Mouse (Mus musculus): Measurements from ENCODE around the gene Scgb2b26.

The Scgb2b26 gene

GRCm38 (mm10) chr7:33944940-33945339, at the start of gene Scgb2b26:
Gene Scgb2b26, minus strand, starts transcription at chr7:33945040.
- no peak for DNase-seq (ENCODE audit: inconsistent age in 2 of 2, low spot score in 1 of 2)

GRCm38 (mm10) chr7:33982281-33982680, 37.4 kb upstream of the Scgb2b26 start:
- peak; percentile 35 to 69 for DNase-seq (ENCODE audit: inconsistent age in 2 of 2, low spot score in 1 of 2)

- no peak for DNase-seq (ENCODE audit: inconsistent age in 2 of 2, low spot score in 1 of 2)
Measured at GRCm38 (mm10) chr7:33902982-33903381, 41.9 kb downstream of the Scgb2b26 start.

GRCm38 (mm10) chr7:33900803-33901202, 44.0 kb downstream of the Scgb2b26 start:
- no peak for DNase-seq (ENCODE audit: inconsistent age in 2 of 2, low spot score in 1 of 2)

- DNase-seq (ENCODE audit: inconsistent age in 2 of 2, low spot score in 1 of 2): peak in 1 of 2 experiments; percentile 28
Measured at GRCm38 (mm10) chr7:33900007-33900406, 44.8 kb downstream of the Scgb2b26 start.
